Mouse (Mus musculus) heart, adult 2 months (tissue): ENCODE data around the gene Kcnj14. TPM values are rescaled to one million over a fixed set of nuclear protein-coding genes. Genes with fewer than 3 reads are reported as not detected.

Experiments used
- DNase-seq, 2 experiments: peaks; one replicate each; pipeline ENCODE4 v3.0.0; 2021
- H3K27ac ChIP-seq: fragments of 200-600 bp; 2 replicates; pipeline ENCODE4 v1.8.1; 2022
- H3K27me3 ChIP-seq: fragments of 200-500 bp; 2 replicates; pipeline ENCODE4 v1.6.1; 2012; ENCODE audit warnings: mild to moderate bottlenecking, low read length, inconsistent platforms, mixed read lengths; ENCODE audit not compliant: control insufficient read depth, insufficient read depth
- H3K36me3 ChIP-seq: fragments of 200-500 bp; 2 replicates; pipeline ENCODE4 v1.6.1; 2012; ENCODE audit warnings: low read length, inconsistent platforms; ENCODE audit not compliant: control insufficient read depth, insufficient read depth
- H3K4me1 ChIP-seq: fragments of 200-500 bp; 2 replicates; pipeline ENCODE4 v1.6.1; 2011; ENCODE audit warnings: low read length; ENCODE audit not compliant: control insufficient read depth, insufficient read depth
- H3K4me3 ChIP-seq: fragments of 200-600 bp; 2 replicates; pipeline ENCODE4 v1.8.1; 2022
- H3K79me2 ChIP-seq: fragments of 200-500 bp; replicated peaks from 2 replicates; pipeline ENCODE4 v1.6.1; 2012; ENCODE audit warnings: mild to moderate bottlenecking, inconsistent platforms, low read length, moderate library complexity, mixed read lengths; ENCODE audit not compliant: control insufficient read depth, insufficient read depth
- H3K9ac ChIP-seq: fragments of 200-500 bp; 2 replicates; pipeline ENCODE4 v1.6.1; 2012; ENCODE audit warnings: low read depth, mild to moderate bottlenecking, control low read depth, inconsistent platforms, low read length, mixed read lengths
- CTCF ChIP-seq: fragments of 200-600 bp; IDR thresholded peaks from 2 replicates; pipeline ENCODE4 v1.8.1; 2022; ENCODE audit warnings: antibody characterized with exemption, mild to moderate bottlenecking, moderate library complexity
- EP300 ChIP-seq: fragments of 200-500 bp; IDR thresholded peaks from 2 replicates; pipeline ENCODE4 v1.6.1; 2011; ENCODE audit warnings: low read depth, low read length, control low read depth; ENCODE audit not compliant: insufficient read depth
- POLR2A ChIP-seq: fragments of 200-500 bp; IDR thresholded peaks from 2 replicates; pipeline ENCODE4 v1.6.1; 2011; ENCODE audit warnings: mild to moderate bottlenecking, low read depth, low read length, control low read depth; ENCODE audit not compliant: insufficient read depth
- WGBS: fragments of 180-500 bp; shearing (Covaris S2); methylation state at CpG from one replicate; pipeline ENCODE4 v1.1.7; 2018; 5-methylcytosine and 5-hydroxymethylcytosine counted together
- intact Hi-C: fragments of 180-260 bp; cut with DNase I; formaldehyde crosslinking; loops from one replicate; pipeline ENCODE4 v1.15.1; 2025
- long read RNA-seq: library from polyadenylated mRNA; stranded (forward); transcript quantifications from one replicate; pipeline ENCODE4 v2.0.0, GENCODE M21; 2021
- polyA plus RNA-seq: library from polyadenylated mRNA; depleted of rRNA; stranded (reverse); fragments of >200 nt; gene quantifications from 2 replicates; pipeline ENCODE4 v1.2.3, GENCODE M21; 2012; rRNA removed
- total RNA-seq, 2 experiments: library from RNA; stranded (reverse); gene quantifications; 2 replicates each; pipeline ENCODE4 v1.2.3; 2021

Kcnj14 gene
- under 1 TPM; 0.66 to 0.89 TPM for total RNA-seq
- 0.78 and 35.7 TPM in 2 replicates for polyA plus RNA-seq
- long read RNA-seq, partial matches to known transcripts = 0 of 2 reads
- long read RNA-seq, other reads (novel, unspliced or antisense) = 0 of 2 reads

- no peak for TF ChIP-seq POLR2A
- TF ChIP-seq CTCF = no peak
- TF ChIP-seq EP300 = no peak
- Histone ChIP-seq H3K27ac (no peak within 1 kb of the TSS), H3K9ac (no peak within 1 kb of the TSS), H3K36me3 (no peaks in the 10 kb centered on the region), H3K4me1 (no peaks in the 10 kb centered on the region), H3K4me3 (no peak within 1 kb of the TSS), H3K79me2 (no peaks in the 10 kb centered on the region), H3K27me3 (no peaks in the 10 kb centered on the region)
- intact Hi-C loops = no loop called here
- no peak for DNase-seq
- WGBS = 34% methylated on average over 7 of the region's 7 CpGs
Observed at GRCm38 (mm10) chr7:45824598-45824997, at the start of gene Kcnj14. Gene Kcnj14, minus strand, starts transcription at chr7:45824782.

GRCm38 (mm10) chr7:45873061-45873947 is 48.7 kb upstream of the Kcnj14 start:
- TF ChIP-seq POLR2A = peak; percentile 33; the same call in 1 of the 2 replicates
- TF ChIP-seq CTCF = peak; percentile 56
- no peak for TF ChIP-seq EP300
- DNase-seq = peak; percentile 78 to 82
- Histone ChIP-seq H3K4me3 (peak overlapping the region; percentile 71), H3K36me3 (peaks cover 10% of the 10 kb centered on the region), H3K27ac (peak overlapping the region; percentile 92), H3K4me1 (peaks cover 9% of the 10 kb centered on the region), H3K79me2 (peaks cover 9% of the 10 kb centered on the region; the same call in 1 of the 2 replicates), H3K9ac (peak overlapping the region; percentile 69), H3K27me3 (peaks cover 7% of the 10 kb centered on the region)
- under 1% methylated on average over 28 of the region's 28 CpGs for WGBS
- intact Hi-C loops = loop anchor here (1.0 to 2.0 kb wide), 2 partner anchors 23 to 49 kb away; partner anchors contain the start of genes Syngr4 and Tmem143

GRCm38 (mm10) chr7:45872624-45873023 is 48.0 kb upstream of the Kcnj14 start, which contains the start of gene Kdelr1:
Gene Kdelr1, plus strand, starts transcription at chr7:45872772.
- peak within 1 kb of the TSS; percentile 71 for H3K4me3 ChIP-seq
- H3K27me3 ChIP-seq = peaks cover 7% of the 10 kb centered on the region
- H3K9ac ChIP-seq = peak within 1 kb of the TSS; percentile 69
- peak; percentile 79 for TF ChIP-seq POLR2A
- TF ChIP-seq EP300 = peak; percentile 63
- TF ChIP-seq CTCF = no peak; the same call in none of the 2 replicates
- peaks cover 9% of the 10 kb centered on the region for H3K4me1 ChIP-seq
- H3K79me2 ChIP-seq = peaks cover 9% of the 10 kb centered on the region; the same call in 1 of the 2 replicates
- peak within 1 kb of the TSS; percentile 92 for H3K27ac ChIP-seq
- WGBS = under 1% methylated on average over 18 of the region's 18 CpGs
- intact Hi-C loops = loop anchor here (1.0 to 2.0 kb wide), 4 partner anchors 24 to 137 kb away; partner anchors contain the start of genes Syngr4 and Tmem143
- H3K36me3 ChIP-seq = peaks cover 10% of the 10 kb centered on the region
- DNase-seq = peak; percentile 91 to 94

GRCm38 (mm10) chr7:45870282-45871058 is 45.9 kb upstream of the Kcnj14 start:
- peaks cover 12% of the 10 kb centered on the region for H3K4me1 ChIP-seq
- no peak for DNase-seq
- H3K36me3 ChIP-seq = peaks cover 10% of the 10 kb centered on the region
- intact Hi-C loops = no loop called here
- WGBS = 4% methylated on average over 30 of the region's 30 CpGs
- H3K4me3 ChIP-seq = no peak overlapping the region
- peak overlapping the region; percentile 43 for H3K9ac ChIP-seq
- no peak for TF ChIP-seq EP300
- TF ChIP-seq POLR2A = no peak
- no peak for TF ChIP-seq CTCF
- H3K27ac ChIP-seq = no peak overlapping the region
- H3K79me2 ChIP-seq = 0 out of 2 replicates have a peak, but pooled peaks cover 5% of the 10 kb centered on the region
- H3K27me3 ChIP-seq = peaks cover 7% of the 10 kb centered on the region

GRCm38 (mm10) chr7:45869787-45870186 is 45.2 kb upstream of the Kcnj14 start:
- intact Hi-C loops = no loop called here

More at GRCm38 (mm10) chr7:45869787-45870186, 45.2 kb upstream of the Kcnj14 start:
- Histone ChIP-seq H3K27me3 (peaks cover 7% of the 10 kb centered on the region), H3K4me3 (no peak overlapping the region), H3K9ac (no peak overlapping the region), H3K27ac (no peak overlapping the region), H3K79me2 (0 out of 2 replicates have a peak, but pooled peaks cover 3% of the 10 kb centered on the region), H3K36me3 (peaks cover 7% of the 10 kb centered on the region), H3K4me1 (peaks cover 10% of the 10 kb centered on the region)
- DNase-seq = peak in 1 of 2 experiments; percentile 36
- 9% methylated on average over 14 of the region's 14 CpGs for WGBS
- no peak for TF ChIP-seq POLR2A
- TF ChIP-seq EP300 = no peak
- TF ChIP-seq CTCF = no peak
